Mouse (Mus musculus): Measurements from ENCODE around the gene Dhx30. TPM values are rescaled to one million over a fixed set of nuclear protein-coding genes. Genes with fewer than 3 reads are reported as not detected.

Dhx30 gene
- polyA plus RNA-seq, 1 experiment from 2014 or later = 144 TPM

DNA sequence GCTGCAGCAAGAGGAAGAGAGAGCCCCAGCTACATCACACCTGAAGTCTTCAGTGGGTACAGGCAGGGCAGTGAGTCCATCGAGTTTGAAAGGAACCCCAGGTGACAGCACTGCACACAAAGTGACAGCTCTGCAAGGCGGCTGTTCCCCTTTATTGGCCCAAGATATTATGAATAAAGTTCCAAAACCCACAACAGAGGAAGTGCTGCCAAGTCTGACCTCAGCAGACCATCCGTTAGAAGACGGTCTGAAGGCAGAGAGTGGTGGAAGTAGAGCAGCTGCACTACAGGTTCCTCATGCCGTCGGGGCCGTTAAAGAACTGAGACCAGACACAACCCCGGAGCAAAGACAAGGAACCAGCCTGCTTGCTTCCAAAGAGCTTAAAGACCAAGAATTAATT, 79.7 kb downstream of the Dhx30 start:
- WGBS = 86% methylated on average over 8 of the region's 8 CpGs
- Histone ChIP-seq H3K4me2 (replicated peaks; ENCODE audit: low read depth, low read length) (no peak overlapping the region), H3K9ac (replicated peaks; ENCODE audit: low read length) (no peak overlapping the region), H3K36me3 (ENCODE audit: insufficient read depth, low read length) (peaks cover 39% of the 10 kb centered on the region), H3K9me3 (ENCODE audit: low read length) (no peaks in the 10 kb centered on the region), H3K27ac (ENCODE audit: low read length) (no peak overlapping the region), H3K4me1 (ENCODE audit: insufficient read depth, low read length) (no peaks in the 10 kb centered on the region), H3K4me3 (ENCODE audit: low read length) (no peak overlapping the region), H3K27me3 (ENCODE audit: insufficient read depth, low read length) (no peaks in the 10 kb centered on the region)
- no peak for ATAC-seq (ENCODE audit: low FRiP score, low TSS enrichment)

DNA sequence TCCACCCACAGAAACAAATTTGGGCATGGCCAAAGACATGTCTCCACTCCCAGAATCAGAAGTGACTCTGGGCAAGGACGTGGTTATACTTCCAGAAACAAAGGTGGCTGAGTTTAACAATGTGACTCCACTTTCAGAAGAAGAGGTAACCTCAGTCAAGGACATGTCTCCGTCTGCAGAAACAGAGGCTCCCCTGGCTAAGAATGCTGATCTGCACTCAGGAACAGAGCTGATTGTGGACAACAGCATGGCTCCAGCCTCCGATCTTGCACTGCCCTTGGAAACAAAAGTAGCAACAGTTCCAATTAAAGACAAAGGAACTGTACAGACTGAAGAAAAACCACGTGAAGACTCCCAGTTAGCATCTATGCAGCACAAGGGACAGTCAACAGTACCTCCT, 82.5 kb downstream of the Dhx30 start:
- WGBS = 89% methylated on average over 4 of the region's 4 CpGs
- H3K27me3 ChIP-seq (ENCODE audit: insufficient read depth, low read length) = no peaks in the 10 kb centered on the region
- no peak overlapping the region for H3K27ac ChIP-seq (ENCODE audit: low read length)
- no peak overlapping the region for H3K4me3 ChIP-seq (ENCODE audit: low read length)
- no peak for ATAC-seq (ENCODE audit: low FRiP score, low TSS enrichment)
- H3K36me3 ChIP-seq (ENCODE audit: insufficient read depth, low read length) = peaks cover 38% of the 10 kb centered on the region
- no peaks in the 10 kb centered on the region for H3K9me3 ChIP-seq (ENCODE audit: low read length)
- no peaks in the 10 kb centered on the region for H3K4me1 ChIP-seq (ENCODE audit: insufficient read depth, low read length)
- H3K4me2 ChIP-seq (replicated peaks; ENCODE audit: low read depth, low read length) = no peak overlapping the region
- H3K9ac ChIP-seq (replicated peaks; ENCODE audit: low read length) = no peak overlapping the region

Other genes starting within 250 kb of the Dhx30 start
- gene Cdc25a, start 242.3 kb downstream of the Dhx30 start, polyA plus RNA-seq (2015; fragmentation: Nextera tagmentation; extraction: Ambion mirVana) = 24.3 and 28.0 TPM in 2 replicates
- gene Map4, start 186.4 kb downstream of the Dhx30 start, polyA plus RNA-seq (2015; fragmentation: Nextera tagmentation; extraction: Ambion mirVana) = 53.9 and 64.7 TPM in 2 replicates
- 96.3 and 117 TPM in 2 replicates for gene Smarcc1, start 122 bp downstream of the Dhx30 start, polyA plus RNA-seq (2015; fragmentation: Nextera tagmentation; extraction: Ambion mirVana)
- 1.7 and 2.5 TPM in 2 replicates for gene Cspg5, start 126.0 kb upstream of the Dhx30 start, polyA plus RNA-seq (2015; fragmentation: Nextera tagmentation; extraction: Ambion mirVana)
- gene Elp6, start 187.3 kb upstream of the Dhx30 start, polyA plus RNA-seq (2015; fragmentation: Nextera tagmentation; extraction: Ambion mirVana) = 29.6 and 32.4 TPM in 2 replicates
- 37.7 and 38.7 TPM in 2 replicates for gene Scap, start 215.5 kb upstream of the Dhx30 start, polyA plus RNA-seq (2015; fragmentation: Nextera tagmentation; extraction: Ambion mirVana)